Comparison of ENCODE assay signal across 30 mouse cellular contexts in genomic region chr12:68947240-68947639, GRCm38 (mm10).
"Had no signal": no experiment of that assay in that cellular context is flagged by ENCODE, and none has a peak within 500 bp of the region (broad histone marks: within the 10 kb centered on the region; RNA-seq: fewer than 3 reads in every experiment).

No protein-coding gene starts in this region.

- H3K4me1 ChIP-seq: limb, embryonic 15.5 days; liver, embryonic 12.5 days; liver, embryonic 13.5 days; liver, embryonic 15.5 days; lung, embryonic 15.5 days; megakaryocyte, embryonic 14.5 days; midbrain, embryonic 12.5 days; midbrain, embryonic 15.5 days; neural tube, embryonic 12.5 days had no signal

- H3K27ac ChIP-seq: limb, embryonic 10.5 days; limb, embryonic 12.5 days; limb, embryonic 13.5 days; limb, embryonic 15.5 days; liver, embryonic 12.5 days; liver, embryonic 13.5 days; liver, embryonic 14.5 days; liver, embryonic 15.5 days; lung, embryonic 15.5 days; macrophage; midbrain, embryonic 10.5 days; midbrain, embryonic 12.5 days; midbrain, embryonic 13.5 days; midbrain, embryonic 15.5 days; neural tube, embryonic 12.5 days had no signal

- H3K4me3 ChIP-seq: limb, embryonic 10.5 days; limb, embryonic 12.5 days; limb, embryonic 13.5 days; limb, embryonic 15.5 days; liver, embryonic 12.5 days; liver, embryonic 13.5 days; liver, embryonic 15.5 days; lung, embryonic 15.5 days; megakaryocyte, embryonic 14.5 days; midbrain, embryonic 10.5 days; midbrain, embryonic 12.5 days; midbrain, embryonic 13.5 days; midbrain, embryonic 15.5 days; myocyte; neural tube, embryonic 12.5 days had no signal

- H3K4me2 ChIP-seq: limb, embryonic 12.5 days; limb, embryonic 13.5 days; limb, embryonic 15.5 days; liver, embryonic 11.5 days; liver, embryonic 12.5 days; liver, embryonic 13.5 days; liver, embryonic 15.5 days; lung, embryonic 14.5 days; lung, embryonic 15.5 days; midbrain, embryonic 11.5 days; midbrain, embryonic 12.5 days; midbrain, embryonic 13.5 days; midbrain, embryonic 15.5 days; neural tube, embryonic 12.5 days had no signal

- H3K9me3 ChIP-seq: limb, embryonic 10.5 days; limb, embryonic 12.5 days; limb, embryonic 13.5 days; limb, embryonic 15.5 days; liver, embryonic 12.5 days; liver, embryonic 13.5 days; liver, embryonic 15.5 days; lung, embryonic 15.5 days; megakaryocyte, embryonic 14.5 days; midbrain, embryonic 10.5 days; midbrain, embryonic 12.5 days; midbrain, embryonic 15.5 days; neural tube, embryonic 12.5 days had no signal

- DNase-seq: left cerebral cortex, postnatal 4 days; liver; liver, embryonic 13.5 days; liver, postnatal 0 days; lung, adult 18-20 months; lung, adult 2 months; lung, embryonic 14.5 days; lung, postnatal 10 days; lung, postnatal 14 days; lung, postnatal 36 days; lung, postnatal 4 days; midbrain, embryonic 14.5 days had no signal

- H3K36me3 ChIP-seq: limb, embryonic 10.5 days; limb, embryonic 12.5 days; limb, embryonic 13.5 days; limb, embryonic 15.5 days; liver, embryonic 12.5 days; liver, embryonic 13.5 days; liver, embryonic 15.5 days; lung, embryonic 15.5 days; midbrain, embryonic 10.5 days; midbrain, embryonic 12.5 days; midbrain, embryonic 13.5 days; midbrain, embryonic 15.5 days; neural tube, embryonic 12.5 days had no signal

- H3K9ac ChIP-seq: limb, embryonic 12.5 days; limb, embryonic 13.5 days; limb, embryonic 15.5 days; liver, embryonic 12.5 days; liver, embryonic 13.5 days; liver, embryonic 14.5 days; liver, embryonic 15.5 days; liver, postnatal 0 days; lung, embryonic 14.5 days; lung, embryonic 15.5 days; midbrain, embryonic 12.5 days; midbrain, embryonic 13.5 days; midbrain, embryonic 15.5 days; neural tube, embryonic 12.5 days had no signal

- H3K27me3 ChIP-seq: limb, embryonic 12.5 days; limb, embryonic 13.5 days; limb, embryonic 15.5 days; liver, embryonic 12.5 days; liver, embryonic 13.5 days; liver, embryonic 15.5 days; lung, embryonic 15.5 days; megakaryocyte, embryonic 14.5 days; midbrain, embryonic 12.5 days; midbrain, embryonic 13.5 days; midbrain, embryonic 15.5 days; neural tube, embryonic 12.5 days had no signal
